Mouse (Mus musculus): Measurements from ENCODE around the gene Tmem41b. TPM values are rescaled to one million over a fixed set of nuclear protein-coding genes. Genes with fewer than 3 reads are reported as not detected.
"Not testable (repeated sequence)": the region's sequence is repeated elsewhere in the genome, so short reads cannot be mapped to it uniquely, and the experiment has no call there.

The Tmem41b gene
- polyA plus RNA-seq, 1 experiment from 2014 or later, result 80.7 TPM

GRCm38 (mm10) chr7:110005976-110006375, 19.2 kb upstream of the Tmem41b start:
- H3K27ac ChIP-seq, result no peak overlapping the region
- no peak overlapping the region for H3K9ac ChIP-seq
- no peak overlapping the region for H3K4me2 ChIP-seq (replicated peaks)
- no peaks in the 10 kb centered on the region for H3K27me3 ChIP-seq (replicated peaks)
- H3K4me3 ChIP-seq, result no peak overlapping the region
- no peaks in the 10 kb centered on the region for H3K36me3 ChIP-seq
- no peak for ATAC-seq (ENCODE audit: low FRiP score, low read depth)
- H3K4me1 ChIP-seq, result peaks cover 4% of the 10 kb centered on the region; the same call in 1 of the 2 replicates
- no peaks in the 10 kb centered on the region for H3K9me3 ChIP-seq

GRCm38 (mm10) chr7:110002968-110003367, 16.2 kb upstream of the Tmem41b start:
- H3K4me3 ChIP-seq, result no peak overlapping the region
- no peak overlapping the region for H3K27ac ChIP-seq

GRCm38 (mm10) chr7:110002092-110002491, 15.4 kb upstream of the Tmem41b start:
- no peak for ATAC-seq (ENCODE audit: low FRiP score, low read depth)

More at GRCm38 (mm10) chr7:110002968-110003367, 16.2 kb upstream of the Tmem41b start:
- peak overlapping the region; percentile 18; the same call in 1 of the 2 replicates for H3K9ac ChIP-seq
- no peaks in the 10 kb centered on the region for H3K36me3 ChIP-seq
- peak overlapping the region; percentile 49 for H3K4me2 ChIP-seq (replicated peaks)
- no peaks in the 10 kb centered on the region for H3K27me3 ChIP-seq (replicated peaks)
- ATAC-seq (ENCODE audit: low FRiP score, low read depth), result no peak
- no peaks in the 10 kb centered on the region for H3K9me3 ChIP-seq
- peaks cover 4% of the 10 kb centered on the region; the same call in 1 of the 2 replicates for H3K4me1 ChIP-seq
- WGBS, result 17% methylated on average over 20 of the region's 20 CpGs

GRCm38 (mm10) chr7:109998388-109998787, 11.7 kb upstream of the Tmem41b start:
- ATAC-seq (ENCODE audit: low FRiP score, low read depth), result no peak
- Histone ChIP-seq H3K36me3 (no peaks in the 10 kb centered on the region), H3K27ac (no peak overlapping the region), H3K4me2 (replicated peaks) (no peak overlapping the region), H3K9ac (no peak overlapping the region), H3K9me3 (no peaks in the 10 kb centered on the region), H3K4me1 (peaks cover 4% of the 10 kb centered on the region; the same call in 1 of the 2 replicates), H3K27me3 (replicated peaks) (no peaks in the 10 kb centered on the region), H3K4me3 (no peak overlapping the region)
- WGBS, result 87% methylated on average over 4 of the region's 4 CpGs

More at GRCm38 (mm10) chr7:110002092-110002491, 15.4 kb upstream of the Tmem41b start:
- no peak overlapping the region for H3K4me3 ChIP-seq
- H3K27ac ChIP-seq, result no peak overlapping the region
- no peaks in the 10 kb centered on the region for H3K27me3 ChIP-seq (replicated peaks)
- no peaks in the 10 kb centered on the region for H3K9me3 ChIP-seq
- no peak overlapping the region for H3K9ac ChIP-seq
- no peaks in the 10 kb centered on the region for H3K36me3 ChIP-seq
- no peak overlapping the region for H3K4me2 ChIP-seq (replicated peaks)
- peaks cover 4% of the 10 kb centered on the region; the same call in 1 of the 2 replicates for H3K4me1 ChIP-seq

- H3K27me3 ChIP-seq (replicated peaks), result no peaks in the 10 kb centered on the region
- H3K4me3 ChIP-seq, result no peak overlapping the region
- ATAC-seq (ENCODE audit: low FRiP score, low read depth), result no peak
- H3K4me1 ChIP-seq, result no peaks in the 10 kb centered on the region
- no peaks in the 10 kb centered on the region for H3K9me3 ChIP-seq
- H3K36me3 ChIP-seq, result no peaks in the 10 kb centered on the region
- H3K27ac ChIP-seq, result no peak overlapping the region
- no peak overlapping the region for H3K9ac ChIP-seq
- H3K4me2 ChIP-seq (replicated peaks), result no peak overlapping the region
- 65% methylated on average over 2 of the region's 2 CpGs for WGBS
Measured at GRCm38 (mm10) chr7:109993157-109993959, 6.6 kb upstream of the Tmem41b start.

- Histone ChIP-seq H3K9ac (no peak overlapping the region), H3K36me3 (no peaks in the 10 kb centered on the region), H3K9me3 (no peaks in the 10 kb centered on the region), H3K4me3 (no peak overlapping the region), H3K4me2 (replicated peaks) (no peak overlapping the region), H3K27ac (no peak overlapping the region), H3K4me1 (no peaks in the 10 kb centered on the region), H3K27me3 (replicated peaks) (no peaks in the 10 kb centered on the region)
- 95% methylated on average over 1 of the region's 1 CpGs for WGBS
- no peak for ATAC-seq (ENCODE audit: low FRiP score, low read depth)
Measured at GRCm38 (mm10) chr7:109991286-109991685, 4.6 kb upstream of the Tmem41b start.

GRCm38 (mm10) chr7:109986133-109986669, 528 bp downstream of the Tmem41b start:
- peak overlapping the region; percentile 63 for H3K4me3 ChIP-seq
- no peaks in the 10 kb centered on the region for H3K27me3 ChIP-seq (replicated peaks)
- peak overlapping the region; percentile 80 for H3K9ac ChIP-seq
- ATAC-seq (ENCODE audit: low FRiP score, low read depth), result peak; percentile 99
- H3K9me3 ChIP-seq, result no peaks in the 10 kb centered on the region
- H3K4me1 ChIP-seq, result peaks cover 12% of the 10 kb centered on the region
- peak overlapping the region; percentile 66 for H3K4me2 ChIP-seq (replicated peaks)
- under 1% methylated on average over 43 of the region's 43 CpGs for WGBS
- H3K36me3 ChIP-seq, result peaks cover 16% of the 10 kb centered on the region
- H3K27ac ChIP-seq, result 0 out of 2 replicates have a peak overlapping the region, but pooled peaks have one; percentile 42

GRCm38 (mm10) chr7:109985661-109986132, 1.0 kb downstream of the Tmem41b start:
- H3K4me3 ChIP-seq, result peak overlapping the region; percentile 63
- H3K4me2 ChIP-seq (replicated peaks), result peak overlapping the region; percentile 66
- no peaks in the 10 kb centered on the region for H3K27me3 ChIP-seq (replicated peaks)
- peaks cover 12% of the 10 kb centered on the region for H3K4me1 ChIP-seq
- no peaks in the 10 kb centered on the region for H3K9me3 ChIP-seq
- peaks cover 16% of the 10 kb centered on the region for H3K36me3 ChIP-seq
- under 1% methylated on average over 27 of the region's 27 CpGs for WGBS
- no peak overlapping the region for H3K27ac ChIP-seq
- peak overlapping the region; percentile 80 for H3K9ac ChIP-seq
- no peak; the same call in 1 of the 2 replicates for ATAC-seq (ENCODE audit: low FRiP score, low read depth)

GRCm38 (mm10) chr7:109984608-109985007, 2.1 kb downstream of the Tmem41b start:
- not testable (repeated sequence) for H3K9ac ChIP-seq

GRCm38 (mm10) chr7:109977131-109977530, 9.6 kb downstream of the Tmem41b start:
- not testable (repeated sequence) for H3K4me3 ChIP-seq; H3K9me3 ChIP-seq; H3K27me3 ChIP-seq (replicated peaks); H3K27ac ChIP-seq; ATAC-seq (ENCODE audit: low FRiP score, low read depth); H3K4me2 ChIP-seq (replicated peaks); H3K4me1 ChIP-seq; H3K9ac ChIP-seq
- 76% methylated on average over 5 of the region's 5 CpGs for WGBS
- H3K36me3 ChIP-seq, result peaks cover 45% of the 10 kb centered on the region

More at GRCm38 (mm10) chr7:109984608-109985007, 2.1 kb downstream of the Tmem41b start:
- not testable (repeated sequence) for ATAC-seq (ENCODE audit: low FRiP score, low read depth); H3K4me3 ChIP-seq; H3K27me3 ChIP-seq (replicated peaks); H3K27ac ChIP-seq; H3K9me3 ChIP-seq
- WGBS, result 85% methylated on average over 5 of the region's 5 CpGs
- H3K36me3 ChIP-seq, result peaks cover 22% of the 10 kb centered on the region
- H3K4me1 ChIP-seq, result peaks cover 12% of the 10 kb centered on the region
- peak overlapping the region; percentile 66 for H3K4me2 ChIP-seq (replicated peaks)

GRCm38 (mm10) chr7:109975966-109976715, 10.6 kb downstream of the Tmem41b start:
- Histone ChIP-seq H3K4me1 (no peaks in the 10 kb centered on the region), H3K27ac (no peak overlapping the region), H3K4me2 (replicated peaks) (no peak overlapping the region), H3K9me3 (no peaks in the 10 kb centered on the region), H3K4me3 (no peak overlapping the region), H3K27me3 (replicated peaks) (no peaks in the 10 kb centered on the region), H3K36me3 (peaks cover 36% of the 10 kb centered on the region), H3K9ac (no peak overlapping the region)
- 92% methylated on average over 6 of the region's 6 CpGs for WGBS
- ATAC-seq (ENCODE audit: low FRiP score, low read depth), result no peak

- no peak overlapping the region for H3K4me3 ChIP-seq
- no peak for ATAC-seq (ENCODE audit: low FRiP score, low read depth)
- H3K9ac ChIP-seq, result no peak overlapping the region
- H3K4me2 ChIP-seq (replicated peaks), result no peak overlapping the region
- no peaks in the 10 kb centered on the region for H3K9me3 ChIP-seq
- H3K27ac ChIP-seq, result no peak overlapping the region
- no peaks in the 10 kb centered on the region for H3K27me3 ChIP-seq (replicated peaks)
- 0 out of 2 replicates have a peak, but pooled peaks cover 5% of the 10 kb centered on the region for H3K4me1 ChIP-seq
- H3K36me3 ChIP-seq, result peaks cover 6% of the 10 kb centered on the region; the same call in 1 of the 2 replicates
Measured at GRCm38 (mm10) chr7:109969542-109969941, 17.2 kb downstream of the Tmem41b start.
